In genomic region chr8:61662829-61663228, GRCm38 (mm10) we compare ENCODE assay signal across 20 mouse cellular contexts.
A peak's percentile ranks its signal among the peaks of the same experiment; 100 is the strongest.
DNase-seq lines count a peak whose midpoint lies in the region; ATAC-seq lines count a peak whose summit lies in the region.
"Had no signal": no experiment of that assay in that cellular context is flagged by ENCODE, and none has a peak within 500 bp of the region (broad histone marks: within the 10 kb centered on the region; RNA-seq: fewer than 3 reads in every experiment).

No protein-coding gene starts in this region.

- no peak for DNase-seq in lung, adult 18-20 months
- DNase-seq in ovary, postnatal 36 days (ENCODE audit: low spot score) = peak; percentile 23
- no peak for DNase-seq in ovary, postnatal 10 days (ENCODE audit: low spot score)
- peak; percentile 59 for DNase-seq in adrenal gland, postnatal 14 days
- no peak for DNase-seq in kidney, postnatal 10 days
- DNase-seq in spleen, adult 12 weeks (ENCODE audit: low spot score) = no peak
- DNase-seq: cerebellum, adult 9-10 months; kidney, adult 9 months; kidney, postnatal 36 days; layer of hippocampus, postnatal 36 days; liver, postnatal 0 days; right cerebral cortex, postnatal 14 days; spleen, adult 18-20 months had no signal

- ATAC-seq in lung, embryonic 15.5 days (ENCODE audit: borderline replicate concordance, extremely low read depth, low FRiP score, low TSS enrichment) = no peak
- ATAC-seq: intestine, embryonic 15.5 days; liver, postnatal 0 days; midbrain, embryonic 15.5 days had no signal

- no peaks in the 10 kb centered on the region for H3K27me3 ChIP-seq in lung, embryonic 15.5 days
- H3K27me3 ChIP-seq: forebrain, embryonic 12.5 days; hindbrain, embryonic 15.5 days; intestine, embryonic 15.5 days; limb, embryonic 12.5 days; midbrain, embryonic 15.5 days had no signal

- H3K9me3 ChIP-seq in lung, embryonic 15.5 days = no peaks in the 10 kb centered on the region
- H3K9me3 ChIP-seq: forebrain, embryonic 12.5 days; hindbrain, embryonic 15.5 days; intestine, embryonic 15.5 days; limb, embryonic 12.5 days; midbrain, embryonic 15.5 days had no signal

- peaks cover 32% of the 10 kb centered on the region for H3K4me1 ChIP-seq in lung, embryonic 15.5 days
- H3K4me1 ChIP-seq: hindbrain, embryonic 15.5 days; intestine, embryonic 15.5 days; midbrain, embryonic 15.5 days had no signal

- no peak overlapping the region for H3K4me2 ChIP-seq in lung, embryonic 15.5 days
- H3K4me2 ChIP-seq: forebrain, embryonic 12.5 days; hindbrain, embryonic 15.5 days; intestine, embryonic 15.5 days; limb, embryonic 12.5 days; liver, embryonic 11.5 days; midbrain, embryonic 15.5 days had no signal

- H3K9ac ChIP-seq in lung, embryonic 15.5 days = no peak overlapping the region
- H3K9ac ChIP-seq: forebrain, embryonic 12.5 days; hindbrain, embryonic 15.5 days; intestine, embryonic 15.5 days; limb, embryonic 12.5 days; liver, postnatal 0 days; midbrain, embryonic 15.5 days had no signal

- no peak overlapping the region for H3K4me3 ChIP-seq in lung, embryonic 15.5 days
- H3K4me3 ChIP-seq: forebrain, embryonic 12.5 days; hindbrain, embryonic 15.5 days; intestine, embryonic 15.5 days; limb, embryonic 12.5 days; midbrain, embryonic 15.5 days had no signal

- H3K36me3 ChIP-seq in lung, embryonic 15.5 days = no peaks in the 10 kb centered on the region
- H3K36me3 ChIP-seq: forebrain, embryonic 12.5 days; hindbrain, embryonic 15.5 days; intestine, embryonic 15.5 days; midbrain, embryonic 15.5 days had no signal

- peak overlapping the region; percentile 35; the same call in 1 of the 2 replicates for H3K27ac ChIP-seq in lung, embryonic 15.5 days
- H3K27ac ChIP-seq: forebrain, embryonic 12.5 days; hindbrain, embryonic 15.5 days; intestine, embryonic 15.5 days; limb, embryonic 12.5 days; midbrain, embryonic 15.5 days had no signal

- 49% methylated on average over 4 of the region's 4 CpGs for WGBS in lung, embryonic 15.5 days

Comparison
In these comparisons a context has a peak if more than half of its experiments do, and no peak if none do; other contexts are left out.
1. DNase-seq: peak in ovary, postnatal 36 days (single experiment) and adrenal gland, postnatal 14 days (single experiment); none in lung, adult 18-20 months (0 of 2), ovary, postnatal 10 days (single experiment), kidney, postnatal 10 days (single experiment) and spleen, adult 12 weeks (single experiment).